Mouse (Mus musculus) hindbrain, postnatal 0 days (tissue): ENCODE data around the gene A430005L14Rik. TPM values are rescaled to one million over a fixed set of nuclear protein-coding genes. Genes with fewer than 3 reads are reported as not detected.
A peak's percentile ranks its signal among the peaks of the same experiment; 100 is the strongest.
"Not testable (repeated sequence)": the region's sequence is repeated elsewhere in the genome, so short reads cannot be mapped to it uniquely, and the experiment has no call there.

Experiments used
- ATAC-seq: fragments of 200-750 bp; cut with Nextera tagmentation; 2 replicates; pipeline ENCODE4 v1.8.0; 2017; ENCODE audit warnings: mild to moderate bottlenecking, moderate TSS enrichment, moderate library complexity
- DNase-seq: peaks from one replicate; pipeline ENCODE4 v3.0.0-alpha.2; 2015; ENCODE audit warnings: low spot score
- H3K27ac ChIP-seq: fragments of 300-500 bp; sonication (generic); 2 replicates; pipeline ENCODE4 v1.5.1; 2014; ENCODE audit warnings: mild to moderate bottlenecking
- H3K27me3 ChIP-seq: fragments of 300-500 bp; sonication (generic); 2 replicates; pipeline ENCODE4 v1.6.1; 2014; ENCODE audit warnings: low read length, mixed read lengths; ENCODE audit not compliant: insufficient read depth
- H3K36me3 ChIP-seq: fragments of 300-500 bp; sonication (generic); 2 replicates; pipeline ENCODE4 v1.6.1; 2014; ENCODE audit warnings: low read length, mixed read lengths; ENCODE audit not compliant: insufficient read depth
- H3K4me1 ChIP-seq: fragments of 300-500 bp; sonication (generic); 2 replicates; pipeline ENCODE4 v1.6.1; 2014; ENCODE audit warnings: antibody characterized with exemption, low read length, mixed read lengths; ENCODE audit not compliant: insufficient read depth
- H3K4me2 ChIP-seq: fragments of 300-500 bp; sonication (generic); 2 replicates; pipeline ENCODE4 v1.6.1; 2014; ENCODE audit warnings: low read depth, mild to moderate bottlenecking, low read length, moderate library complexity, mixed read lengths
- H3K4me3 ChIP-seq: fragments of 300-500 bp; sonication (generic); 2 replicates; pipeline ENCODE4 v1.5.1; 2014; ENCODE audit warnings: low read length
- H3K9ac ChIP-seq: fragments of 300-500 bp; sonication (generic); replicated peaks from 2 replicates; pipeline ENCODE4 v1.6.1; 2014; ENCODE audit warnings: mild to moderate bottlenecking, low read length, moderate library complexity, mixed read lengths
- H3K9me3 ChIP-seq: fragments of 300-500 bp; sonication (generic); 2 replicates; pipeline ENCODE4 v1.6.1; 2016; ENCODE audit warnings: low read length, mixed read lengths
- CTCF ChIP-seq: IDR thresholded peaks from 2 replicates; pipeline ENCODE4 v1.5.1; 2016; ENCODE audit warnings: antibody characterized with exemption, control low read depth, low read depth
- WGBS: fragments of 180-500 bp; shearing (Covaris S2); extraction: QIAGEN DNeasy Blood & Tissue Kit; methylation state at CpG from one replicate; pipeline ENCODE4 v1.1.7; 2014; 5-methylcytosine and 5-hydroxymethylcytosine counted together
- polyA plus RNA-seq: library from polyadenylated mRNA; unstranded; fragments of >200 nt; fragmentation: Nextera tagmentation; extraction: Ambion mirVana; gene quantifications from 2 replicates; pipeline ENCODE4 v1.2.1, GENCODE M21; 2015
- total RNA-seq: library from RNA; depleted of rRNA; stranded (reverse); fragments of >200 nt; gene quantifications from 2 replicates; pipeline ENCODE4 v1.2.3, GENCODE M21; 2014; rRNA removed

Gene A430005L14Rik
- 18.9 and 47.4 TPM in 2 replicates for total RNA-seq
- 45.3 and 48.2 TPM in 2 replicates for polyA plus RNA-seq

GRCm38 (mm10) chr4:153956569-153957405 is at the start of gene A430005L14Rik:
TSS of gene A430005L14Rik (plus strand) at chr4:153957237.
- peak within 1 kb of the TSS; percentile 90 for H3K27ac ChIP-seq
- ATAC-seq, result peak; percentile 97
- H3K4me2 ChIP-seq, result peak within 1 kb of the TSS; percentile 71
- H3K9ac ChIP-seq, result peak within 1 kb of the TSS; percentile 76
- H3K4me3 ChIP-seq, result peak within 1 kb of the TSS; percentile 72
- no peaks in the 10 kb centered on the region for H3K27me3 ChIP-seq
- 2% methylated on average over 60 of the region's 67 CpGs for WGBS
- H3K36me3 ChIP-seq, result peaks cover 20% of the 10 kb centered on the region
- peak; percentile 99 for DNase-seq
- peak; percentile 30 for TF ChIP-seq CTCF
- no peaks in the 10 kb centered on the region for H3K9me3 ChIP-seq
- peaks cover 10% of the 10 kb centered on the region for H3K4me1 ChIP-seq

GRCm38 (mm10) chr4:153907573-153907972 is 49.5 kb upstream of the A430005L14Rik start:
- H3K36me3 ChIP-seq, result no peaks in the 10 kb centered on the region
- ATAC-seq (0 out of 2 replicates have a peak, but pooled peaks have one; percentile 30), DNase-seq (peak; percentile 65)
- peaks cover 5% of the 10 kb centered on the region; the same call in 1 of the 2 replicates for H3K4me1 ChIP-seq
- no peaks in the 10 kb centered on the region; the same call in 1 of the 2 replicates for H3K27me3 ChIP-seq
- no peak for TF ChIP-seq CTCF
- no peak overlapping the region for H3K4me3 ChIP-seq
- H3K9ac ChIP-seq, result no peak overlapping the region
- no peak overlapping the region for H3K27ac ChIP-seq
- no peak overlapping the region for H3K4me2 ChIP-seq
- 26% methylated on average over 11 of the region's 11 CpGs for WGBS
- no peaks in the 10 kb centered on the region for H3K9me3 ChIP-seq

GRCm38 (mm10) chr4:153913635-153914034 is 43.4 kb upstream of the A430005L14Rik start:
- TF ChIP-seq CTCF, result peak; percentile 62
- Histone ChIP-seq H3K4me3 (no peak overlapping the region), H3K9me3 (no peaks in the 10 kb centered on the region), H3K9ac (no peak overlapping the region), H3K4me2 (no peak overlapping the region), H3K36me3 (no peaks in the 10 kb centered on the region), H3K27ac (no peak overlapping the region), H3K4me1 (no peaks in the 10 kb centered on the region), H3K27me3 (no peaks in the 10 kb centered on the region)
- 54% methylated on average over 3 of the region's 3 CpGs for WGBS
- ATAC-seq, result no peak
- no peak for DNase-seq

GRCm38 (mm10) chr4:153917773-153918500 is 39.1 kb upstream of the A430005L14Rik start:
- TF ChIP-seq CTCF, result no peak
- Histone ChIP-seq H3K9me3 (no peaks in the 10 kb centered on the region), H3K27ac (0 out of 2 replicates have a peak overlapping the region, but pooled peaks have one; percentile 20), H3K27me3 (no peaks in the 10 kb centered on the region), H3K4me2 (no peak overlapping the region), H3K4me3 (no peak overlapping the region), H3K4me1 (no peaks in the 10 kb centered on the region), H3K9ac (no peak overlapping the region), H3K36me3 (no peaks in the 10 kb centered on the region)
- WGBS, result 34% methylated on average over 8 of the region's 8 CpGs
- peak; percentile 35 for DNase-seq
- ATAC-seq, result no peak

- H3K36me3 ChIP-seq, result no peaks in the 10 kb centered on the region
- DNase-seq (no peak), ATAC-seq (no peak)
- H3K27ac ChIP-seq, result no peak overlapping the region
- no peak overlapping the region for H3K4me3 ChIP-seq
- 52% methylated on average over 9 of the region's 9 CpGs for WGBS
- no peaks in the 10 kb centered on the region for H3K4me1 ChIP-seq
- H3K9ac ChIP-seq, result no peak overlapping the region
- no peaks in the 10 kb centered on the region for H3K9me3 ChIP-seq
- no peak overlapping the region for H3K4me2 ChIP-seq
- H3K27me3 ChIP-seq, result no peaks in the 10 kb centered on the region
- no peak for TF ChIP-seq CTCF
Measured at GRCm38 (mm10) chr4:153920517-153921233, 36.4 kb upstream of the A430005L14Rik start.

GRCm38 (mm10) chr4:153922090-153922489 is 34.9 kb upstream of the A430005L14Rik start:
- H3K9me3 ChIP-seq, DNase-seq, H3K4me1 ChIP-seq, H3K36me3 ChIP-seq, H3K27ac ChIP-seq, H3K27me3 ChIP-seq, ATAC-seq, H3K4me3 ChIP-seq, H3K9ac ChIP-seq, H3K4me2 ChIP-seq: not testable (repeated sequence)
- 49% methylated on average over 4 of the region's 4 CpGs for WGBS
- peak; percentile 22; the same call in 1 of the 2 replicates for TF ChIP-seq CTCF
